In the genomic region with DNA sequence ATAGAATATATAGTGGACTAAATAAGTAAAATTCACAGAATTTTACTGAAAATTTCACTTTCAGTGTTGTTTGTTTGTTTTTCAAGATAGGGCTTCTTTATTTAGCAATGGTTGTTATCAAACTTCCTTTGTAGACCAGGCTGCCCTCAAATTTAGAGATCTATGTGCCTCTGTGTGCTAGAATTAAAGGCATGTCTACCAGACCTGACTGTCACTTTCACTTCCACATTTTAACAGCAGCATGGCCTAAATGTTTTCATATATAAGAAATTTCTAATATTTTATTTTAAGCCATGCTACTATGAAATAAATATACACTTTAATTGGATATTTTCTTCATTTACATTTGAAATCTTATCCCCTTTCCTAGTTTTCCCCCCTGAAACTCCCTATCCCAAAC, we compare ENCODE assay signal across 16 mouse cellular contexts.
"Had no signal": no experiment of that assay in that cellular context is flagged by ENCODE, and none has a peak within 500 bp of the region (broad histone marks: within the 10 kb centered on the region; RNA-seq: fewer than 3 reads in every experiment).

No protein-coding gene starts in this region.

- H3K9ac ChIP-seq: neural tube, embryonic 13.5 days; neural tube, embryonic 15.5 days; stomach, embryonic 15.5 days had no signal

- H3K4me1 ChIP-seq: stomach, embryonic 15.5 days had no signal

- H3K4me2 ChIP-seq: neural tube, embryonic 13.5 days; neural tube, embryonic 15.5 days; stomach, embryonic 15.5 days had no signal

- H3K27ac ChIP-seq: neural tube, embryonic 13.5 days; neural tube, embryonic 15.5 days; stomach, embryonic 15.5 days; stomach, postnatal 0 days had no signal

- H3K27me3 ChIP-seq: neural tube, embryonic 13.5 days; neural tube, embryonic 15.5 days; stomach, embryonic 15.5 days had no signal

- DNase-seq: retina, postnatal 1 day; right cerebral cortex, adult 18-20 months; right cerebral cortex, postnatal 14 days; right cerebral cortex, postnatal 25 days; right cerebral cortex, postnatal 4 days; spleen, adult 18-20 months; thymus, adult 18-20 months; thymus, adult 2 months; thymus, postnatal 14 days; thymus, postnatal 25 days; thymus, postnatal 36 days; thymus, postnatal 4 days had no signal

- H3K9me3 ChIP-seq: neural tube, embryonic 13.5 days; neural tube, embryonic 15.5 days; stomach, embryonic 15.5 days had no signal

- H3K36me3 ChIP-seq: neural tube, embryonic 13.5 days; neural tube, embryonic 15.5 days; stomach, embryonic 15.5 days had no signal

- H3K4me3 ChIP-seq: neural tube, embryonic 13.5 days; neural tube, embryonic 15.5 days; stomach, embryonic 15.5 days had no signal
